Mouse (Mus musculus): Measurements from ENCODE around the gene Cipc. TPM values are rescaled to one million over a fixed set of nuclear protein-coding genes. Genes with fewer than 3 reads are reported as not detected.

Gene Cipc
- polyA plus RNA-seq, 1 experiment from 2014 or later, result 37.9 TPM

- no peak overlapping the region for H3K4me3 ChIP-seq (ENCODE audit: low read depth, low read length)
- 21% methylated on average over 11 of the region's 11 CpGs for WGBS
- H3K27me3 ChIP-seq (ENCODE audit: control insufficient read depth, insufficient read depth, low read length), result no peaks in the 10 kb centered on the region
- DNase-seq (ENCODE audit: low spot score, missing footprints) (peak; percentile 90), ATAC-seq (ENCODE audit: low FRiP score) (peak; percentile 29; the same call in 1 of the 2 replicates)
- peak overlapping the region; percentile 32; the same call in 1 of the 2 replicates for H3K27ac ChIP-seq (ENCODE audit: low read depth, low read length)
- H3K4me1 ChIP-seq (ENCODE audit: control insufficient read depth, insufficient read depth, low read length), result peaks cover 28% of the 10 kb centered on the region
- peak overlapping the region; percentile 1; the same call in 1 of the 2 replicates for H3K4me2 ChIP-seq
- H3K9ac ChIP-seq (ENCODE audit: low read length), result peak overlapping the region; percentile 43
- H3K36me3 ChIP-seq (ENCODE audit: control insufficient read depth, insufficient read depth, low read length), result no peaks in the 10 kb centered on the region
- H3K9me3 ChIP-seq (ENCODE audit: control insufficient read depth, low read length), result no peaks in the 10 kb centered on the region
Measured at GRCm38 (mm10) chr12:86941173-86941572, 5.7 kb upstream of the Cipc start.

GRCm38 (mm10) chr12:86941734-86942486 is 4.9 kb upstream of the Cipc start:
- peak overlapping the region; percentile 24 for H3K4me2 ChIP-seq
- no peaks in the 10 kb centered on the region for H3K27me3 ChIP-seq (ENCODE audit: control insufficient read depth, insufficient read depth, low read length)
- H3K9ac ChIP-seq (ENCODE audit: low read length), result peak overlapping the region; percentile 18; the same call in 1 of the 2 replicates
- DNase-seq (ENCODE audit: low spot score, missing footprints), result peak; percentile 97
- peak; percentile 68 for ATAC-seq (ENCODE audit: low FRiP score)
- peaks cover 28% of the 10 kb centered on the region for H3K4me1 ChIP-seq (ENCODE audit: control insufficient read depth, insufficient read depth, low read length)
- WGBS, result 17% methylated on average over 5 of the region's 5 CpGs
- no peak overlapping the region for H3K4me3 ChIP-seq (ENCODE audit: low read depth, low read length)
- no peaks in the 10 kb centered on the region for H3K36me3 ChIP-seq (ENCODE audit: control insufficient read depth, insufficient read depth, low read length)
- H3K9me3 ChIP-seq (ENCODE audit: control insufficient read depth, low read length), result no peaks in the 10 kb centered on the region
- H3K27ac ChIP-seq (ENCODE audit: low read depth, low read length), result peak overlapping the region; percentile 75

- no peak for ATAC-seq (ENCODE audit: low FRiP score)
- H3K9me3 ChIP-seq (ENCODE audit: control insufficient read depth, low read length), result no peaks in the 10 kb centered on the region
- peak; percentile 81 for DNase-seq (ENCODE audit: low spot score, missing footprints)
- H3K36me3 ChIP-seq (ENCODE audit: control insufficient read depth, insufficient read depth, low read length), result no peaks in the 10 kb centered on the region
- WGBS, result 93% methylated on average over 8 of the region's 8 CpGs
- H3K9ac ChIP-seq (ENCODE audit: low read length), result no peak overlapping the region
- H3K27me3 ChIP-seq (ENCODE audit: control insufficient read depth, insufficient read depth, low read length), result no peaks in the 10 kb centered on the region
- H3K4me2 ChIP-seq, result no peak overlapping the region
- H3K4me1 ChIP-seq (ENCODE audit: control insufficient read depth, insufficient read depth, low read length), result peaks cover 35% of the 10 kb centered on the region
- no peak overlapping the region for H3K27ac ChIP-seq (ENCODE audit: low read depth, low read length)
- H3K4me3 ChIP-seq (ENCODE audit: low read depth, low read length), result no peak overlapping the region
Measured at GRCm38 (mm10) chr12:86943421-86943820, 3.4 kb upstream of the Cipc start.

- WGBS, result 6% methylated on average over 4 of the region's 4 CpGs
- Histone ChIP-seq H3K27me3 (ENCODE audit: control insufficient read depth, insufficient read depth, low read length) (no peaks in the 10 kb centered on the region), H3K4me1 (ENCODE audit: control insufficient read depth, insufficient read depth, low read length) (peaks cover 38% of the 10 kb centered on the region), H3K4me3 (ENCODE audit: low read depth, low read length) (no peak overlapping the region), H3K27ac (ENCODE audit: low read depth, low read length) (no peak overlapping the region), H3K36me3 (ENCODE audit: control insufficient read depth, insufficient read depth, low read length) (no peaks in the 10 kb centered on the region), H3K9ac (ENCODE audit: low read length) (no peak overlapping the region), H3K4me2 (no peak overlapping the region), H3K9me3 (ENCODE audit: control insufficient read depth, low read length) (no peaks in the 10 kb centered on the region)
- ATAC-seq (ENCODE audit: low FRiP score) (no peak), DNase-seq (ENCODE audit: low spot score, missing footprints) (peak; percentile 95)
Measured at GRCm38 (mm10) chr12:86945126-86945525, 1.7 kb upstream of the Cipc start.

GRCm38 (mm10) chr12:86946301-86946781 is 502 bp upstream of the Cipc start:
- Histone ChIP-seq H3K4me2 (peak overlapping the region; percentile 89), H3K9me3 (ENCODE audit: control insufficient read depth, low read length) (no peaks in the 10 kb centered on the region), H3K9ac (ENCODE audit: low read length) (peak overlapping the region; percentile 98), H3K4me3 (ENCODE audit: low read depth, low read length) (peak overlapping the region; percentile 76), H3K27ac (ENCODE audit: low read depth, low read length) (peak overlapping the region; percentile 99), H3K27me3 (ENCODE audit: control insufficient read depth, insufficient read depth, low read length) (no peaks in the 10 kb centered on the region), H3K36me3 (ENCODE audit: control insufficient read depth, insufficient read depth, low read length) (no peaks in the 10 kb centered on the region), H3K4me1 (ENCODE audit: control insufficient read depth, insufficient read depth, low read length) (peaks cover 31% of the 10 kb centered on the region)
- ATAC-seq (ENCODE audit: low FRiP score) (no peak), DNase-seq (ENCODE audit: low spot score, missing footprints) (no peak)
- under 1% methylated on average over 17 of the region's 17 CpGs for WGBS

GRCm38 (mm10) chr12:86947681-86948401 is 998 bp downstream of the Cipc start:
- Histone ChIP-seq H3K27ac (ENCODE audit: low read depth, low read length) (peak overlapping the region; percentile 99), H3K27me3 (ENCODE audit: control insufficient read depth, insufficient read depth, low read length) (no peaks in the 10 kb centered on the region), H3K4me2 (peak overlapping the region; percentile 89), H3K9me3 (ENCODE audit: control insufficient read depth, low read length) (no peaks in the 10 kb centered on the region), H3K4me3 (ENCODE audit: low read depth, low read length) (peak overlapping the region; percentile 76), H3K36me3 (ENCODE audit: control insufficient read depth, insufficient read depth, low read length) (peaks cover 2% of the 10 kb centered on the region; the same call in 1 of the 2 replicates), H3K4me1 (ENCODE audit: control insufficient read depth, insufficient read depth, low read length) (peaks cover 20% of the 10 kb centered on the region), H3K9ac (ENCODE audit: low read length) (peak overlapping the region; percentile 98)
- no peak for DNase-seq (ENCODE audit: low spot score, missing footprints)
- WGBS, result 23% methylated on average over 26 of the region's 26 CpGs
- ATAC-seq (ENCODE audit: low FRiP score), result peak; percentile 54

GRCm38 (mm10) chr12:86948627-86949026 is 1.8 kb downstream of the Cipc start:
- no peak for DNase-seq (ENCODE audit: low spot score, missing footprints)
- Histone ChIP-seq H3K4me2 (peak overlapping the region; percentile 89; the same call in 1 of the 2 replicates), H3K9me3 (ENCODE audit: control insufficient read depth, low read length) (no peaks in the 10 kb centered on the region), H3K4me1 (ENCODE audit: control insufficient read depth, insufficient read depth, low read length) (peaks cover 20% of the 10 kb centered on the region), H3K36me3 (ENCODE audit: control insufficient read depth, insufficient read depth, low read length) (peaks cover 3% of the 10 kb centered on the region; the same call in 1 of the 2 replicates), H3K27me3 (ENCODE audit: control insufficient read depth, insufficient read depth, low read length) (no peaks in the 10 kb centered on the region), H3K4me3 (ENCODE audit: low read depth, low read length) (peak overlapping the region; percentile 76; the same call in 1 of the 2 replicates), H3K27ac (ENCODE audit: low read depth, low read length) (no peak overlapping the region), H3K9ac (ENCODE audit: low read length) (no peak overlapping the region)
- WGBS, result 81% methylated on average over 6 of the region's 6 CpGs
- no peak for ATAC-seq (ENCODE audit: low FRiP score)

GRCm38 (mm10) chr12:86949501-86949900 is 2.7 kb downstream of the Cipc start:
- Histone ChIP-seq H3K4me1 (ENCODE audit: control insufficient read depth, insufficient read depth, low read length) (peaks cover 20% of the 10 kb centered on the region), H3K36me3 (ENCODE audit: control insufficient read depth, insufficient read depth, low read length) (peaks cover 6% of the 10 kb centered on the region; the same call in 1 of the 2 replicates), H3K4me2 (no peak overlapping the region), H3K4me3 (ENCODE audit: low read depth, low read length) (no peak overlapping the region), H3K27me3 (ENCODE audit: control insufficient read depth, insufficient read depth, low read length) (no peaks in the 10 kb centered on the region), H3K9ac (ENCODE audit: low read length) (no peak overlapping the region), H3K27ac (ENCODE audit: low read depth, low read length) (no peak overlapping the region), H3K9me3 (ENCODE audit: control insufficient read depth, low read length) (no peaks in the 10 kb centered on the region)
- DNase-seq (ENCODE audit: low spot score, missing footprints) (peak; percentile 69), ATAC-seq (ENCODE audit: low FRiP score) (no peak)
- 90% methylated on average over 9 of the region's 9 CpGs for WGBS

Measured in midbrain, embryonic 11.5 days (tissue).